In genomic region chr7:142439966-142440365, GRCm38 (mm10) we compare ENCODE assay signal across 13 mouse cellular contexts. TPM values are rescaled to one million over a fixed set of nuclear protein-coding genes. Genes with fewer than 3 reads are reported as not detected.
DNase-seq lines count a peak whose midpoint lies in the region; ATAC-seq lines count a peak whose summit lies in the region.
"Had no signal": no experiment of that assay in that cellular context is flagged by ENCODE, and none has a peak within 500 bp of the region (broad histone marks: within the 10 kb centered on the region; RNA-seq: fewer than 3 reads in every experiment).

No protein-coding gene starts in this region.

- H3K27me3 ChIP-seq in heart, embryonic 11.5 days (ENCODE audit: control insufficient read depth, insufficient read depth, low read length) = no peaks in the 10 kb centered on the region
- H3K27me3 ChIP-seq in lung, embryonic 16.5 days (ENCODE audit: control insufficient read depth, insufficient read depth, low read depth, low read length) = no peaks in the 10 kb centered on the region
- no peaks in the 10 kb centered on the region for H3K27me3 ChIP-seq in stomach, embryonic 16.5 days (ENCODE audit: control insufficient read depth, insufficient read depth, low read length)

- no peak for DNase-seq in heart, adult 8-10 months (ENCODE audit: low spot score)
- DNase-seq in lung, postnatal 4 days = no peak
- peak; percentile 60 for DNase-seq in gastrocnemius, postnatal 14 days
- no peak for DNase-seq in adrenal gland, adult 2 months
- no peak for DNase-seq in yolk sac, embryonic 10.5 days (ENCODE audit: low spot score)

- intact Hi-C loops in gastrocnemius, postnatal 14 days (cut with DNase I; ENCODE audit: low total_unique reads) = loop anchor here (5.0 to 10.0 kb wide), 2 partner anchors 57 to 145 kb away; partner anchors contain the start of gene Tnnt3

- no peak for ATAC-seq in heart, embryonic 11.5 days (replicated peaks; ENCODE audit: insufficient number of reproducible peaks, low FRiP score, low TSS enrichment)
- ATAC-seq in lung, embryonic 16.5 days (ENCODE audit: low read depth) = no peak
- ATAC-seq in stomach, embryonic 16.5 days (ENCODE audit: insufficient read depth, low FRiP score) = no peak

- H3K4me3 ChIP-seq in heart, embryonic 11.5 days (ENCODE audit: low read depth, low read length) = no peak overlapping the region
- no peak overlapping the region for H3K4me3 ChIP-seq in lung, embryonic 16.5 days (ENCODE audit: low read length)
- no peak overlapping the region for H3K4me3 ChIP-seq in stomach, embryonic 16.5 days (replicated peaks; ENCODE audit: low read length)

- 0 out of 2 replicates have a peak overlapping the region, but pooled peaks have one; percentile 58 for H3K9ac ChIP-seq in heart, embryonic 11.5 days (ENCODE audit: low read depth, low read length)
- H3K9ac ChIP-seq in lung, embryonic 16.5 days (ENCODE audit: low read length) = peak overlapping the region; percentile 44; the same call in 1 of the 2 replicates
- H3K9ac ChIP-seq in stomach, embryonic 16.5 days (ENCODE audit: low read length) = peak overlapping the region; percentile 72

- no peaks in the 10 kb centered on the region for H3K36me3 ChIP-seq in heart, embryonic 11.5 days (ENCODE audit: control insufficient read depth, insufficient read depth, low read length)
- no peaks in the 10 kb centered on the region for H3K36me3 ChIP-seq in lung, embryonic 16.5 days (ENCODE audit: control insufficient read depth, insufficient read depth, low read length)
- no peaks in the 10 kb centered on the region for H3K36me3 ChIP-seq in stomach, embryonic 16.5 days (ENCODE audit: control insufficient read depth, insufficient read depth, low read length)

- WGBS in heart, embryonic 11.5 days (ENCODE audit: insufficient replicate concordance) = 79% methylated on average over 14 of the region's 14 CpGs
- 80% methylated on average over 14 of the region's 14 CpGs for WGBS in lung, embryonic 16.5 days
- 79% methylated on average over 14 of the region's 14 CpGs for WGBS in stomach, embryonic 16.5 days

- no peak overlapping the region for H3K4me2 ChIP-seq in heart, embryonic 11.5 days
- H3K4me2 ChIP-seq in lung, embryonic 16.5 days (ENCODE audit: low read depth, low read length) = no peak overlapping the region
- no peak overlapping the region for H3K4me2 ChIP-seq in stomach, embryonic 16.5 days (ENCODE audit: low read depth, low read length)

- no peaks in the 10 kb centered on the region for H3K9me3 ChIP-seq in heart, embryonic 11.5 days (replicated peaks; ENCODE audit: control insufficient read depth, low read length)
- H3K9me3 ChIP-seq in lung, embryonic 16.5 days (ENCODE audit: control insufficient read depth, low read length) = no peaks in the 10 kb centered on the region
- no peaks in the 10 kb centered on the region for H3K9me3 ChIP-seq in stomach, embryonic 16.5 days (replicated peaks; ENCODE audit: control insufficient read depth, low read length)

- peak overlapping the region; percentile 77; the same call in 1 of the 2 replicates for H3K27ac ChIP-seq in heart, embryonic 11.5 days (ENCODE audit: low read depth, low read length)
- H3K27ac ChIP-seq in lung, embryonic 16.5 days (ENCODE audit: low read length) = peak overlapping the region; percentile 58
- H3K27ac ChIP-seq in stomach, embryonic 16.5 days (ENCODE audit: low read length) = peak overlapping the region; percentile 72

- H3K4me1 ChIP-seq in heart, embryonic 11.5 days (ENCODE audit: control insufficient read depth, insufficient read depth, low read length) = peaks cover 18% of the 10 kb centered on the region
- H3K4me1 ChIP-seq in lung, embryonic 16.5 days (replicated peaks; ENCODE audit: control insufficient read depth, insufficient read depth, low read length) = peaks cover 13% of the 10 kb centered on the region; the same call in 1 of the 2 replicates
- peaks cover 42% of the 10 kb centered on the region for H3K4me1 ChIP-seq in stomach, embryonic 16.5 days (ENCODE audit: control insufficient read depth, insufficient read depth, low read length)

RNA-seq across cellular contexts. Expression of gene Tnni2, which starts 1.6 kb away (rescaled TPM):
- 46.1 and 51.6 TPM in 2 replicates for polyA plus RNA-seq in heart, embryonic 11.5 days (2014; fragmentation: Nextera tagmentation; extraction: Ambion mirVana)
- 1 to 10 TPM; 5.1 to 10.0 (median 7.8) TPM for total RNA-seq in heart, adult 8-10 months (2022)
- polyA plus RNA-seq in lung, embryonic 16.5 days (2015; fragmentation: Nextera tagmentation; extraction: Ambion mirVana) = 17.6 and 61.1 TPM in 2 replicates
- over 10,000 TPM; 14,029 to 14,677 TPM for total RNA-seq in gastrocnemius, postnatal 14 days (2021)
- 20.2 and 217 TPM in 2 replicates for polyA plus RNA-seq in stomach, embryonic 16.5 days (2015; fragmentation: Nextera tagmentation; extraction: Ambion mirVana)
- under 1 TPM; 0.62 to 0.63 TPM for total RNA-seq in adrenal gland, adult 2 months (2021)
- 0.15 TPM in 1 of 2 replicates, not detected in the other for polyA plus RNA-seq in adrenal gland, adult 2 months (2012; rRNA removed)
- total RNA-seq: midbrain, postnatal 0 days had no signal

RNA-seq across cellular contexts. Expression of gene Syt8, which starts 5.3 kb away (rescaled TPM):
- polyA plus RNA-seq in heart, embryonic 11.5 days (2014; fragmentation: Nextera tagmentation; extraction: Ambion mirVana) = 0.26 and 0.31 TPM in 2 replicates
- total RNA-seq in heart, adult 8-10 months (2022) = under 1 TPM in 1 of 4 experiments, not detected in 3; 0.25 TPM
- polyA plus RNA-seq in lung, embryonic 16.5 days (2015; fragmentation: Nextera tagmentation; extraction: Ambion mirVana) = 0.48 and 1.2 TPM in 2 replicates
- not detected for total RNA-seq in gastrocnemius, postnatal 14 days (2021)
- polyA plus RNA-seq in stomach, embryonic 16.5 days (2015; fragmentation: Nextera tagmentation; extraction: Ambion mirVana) = 31.1 and 50.1 TPM in 2 replicates
- total RNA-seq in adrenal gland, adult 2 months (2021) = not detected
- 0.16 and 0.20 TPM in 2 replicates for polyA plus RNA-seq in adrenal gland, adult 2 months (2012; rRNA removed)
- total RNA-seq: adrenal gland, postnatal 10 days; gastrocnemius, postnatal 36 days; layer of hippocampus, adult 18-20 months; left cerebral cortex, postnatal 36 days; midbrain, postnatal 0 days had no signal
- polyA plus RNA-seq: midbrain, postnatal 0 days had no signal

RNA-seq across cellular contexts. Expression of gene Lsp1, which starts 20.6 kb away (rescaled TPM):
- 31.4 and 32.1 TPM in 2 replicates for polyA plus RNA-seq in heart, embryonic 11.5 days (2014; fragmentation: Nextera tagmentation; extraction: Ambion mirVana)
- total RNA-seq in heart, adult 8-10 months (2022) = 10 to 100 TPM; 24.0 to 40.3 (median 31.7) TPM
- polyA plus RNA-seq in lung, embryonic 16.5 days (2015; fragmentation: Nextera tagmentation; extraction: Ambion mirVana) = 110 and 118 TPM in 2 replicates
- total RNA-seq in gastrocnemius, postnatal 14 days (2021) = 10 to 100 TPM; 22.2 to 35.0 TPM
- 216 and 235 TPM in 2 replicates for polyA plus RNA-seq in stomach, embryonic 16.5 days (2015; fragmentation: Nextera tagmentation; extraction: Ambion mirVana)
- total RNA-seq in adrenal gland, adult 2 months (2021) = 10 to 100 TPM; 20.9 to 28.7 TPM
- 22.2 and 25.1 TPM in 2 replicates for polyA plus RNA-seq in adrenal gland, adult 2 months (2012; rRNA removed)

RNA-seq across cellular contexts. Expression of gene Ctsd, which starts 52.1 kb away (rescaled TPM):
- polyA plus RNA-seq in heart, embryonic 11.5 days (2014; fragmentation: Nextera tagmentation; extraction: Ambion mirVana) = 378 and 446 TPM in 2 replicates
- total RNA-seq in heart, adult 8-10 months (2022) = 1,000 to 10,000 TPM; 1,038 to 1,126 (median 1,089) TPM
- polyA plus RNA-seq in lung, embryonic 16.5 days (2015; fragmentation: Nextera tagmentation; extraction: Ambion mirVana) = 302 and 328 TPM in 2 replicates
- total RNA-seq in gastrocnemius, postnatal 14 days (2021) = 100 to 1,000 TPM; 268 to 284 TPM
- polyA plus RNA-seq in stomach, embryonic 16.5 days (2015; fragmentation: Nextera tagmentation; extraction: Ambion mirVana) = 451 and 599 TPM in 2 replicates
- 1,000 to 10,000 TPM in 1 of 2 experiments, 100 to 1,000 TPM in 1; 904 to 1,338 TPM for total RNA-seq in adrenal gland, adult 2 months (2021)
- polyA plus RNA-seq in adrenal gland, adult 2 months (2012; rRNA removed) = 889 and 996 TPM in 2 replicates

RNA-seq across cellular contexts. Expression of gene Gm49369, which starts 57.5 kb away (rescaled TPM):
- 1.9 TPM in 1 of 2 replicates, not detected in the other for polyA plus RNA-seq in heart, embryonic 11.5 days (2014; fragmentation: Nextera tagmentation; extraction: Ambion mirVana)
- 10 to 100 TPM in 1 of 4 experiments, 1 to 10 TPM in 2, under 1 TPM in 1; 0.63 to 14.1 (median 6.3) TPM for total RNA-seq in heart, adult 8-10 months (2022)
- polyA plus RNA-seq in lung, embryonic 16.5 days (2015; fragmentation: Nextera tagmentation; extraction: Ambion mirVana) = 2.5 and 3.2 TPM in 2 replicates
- total RNA-seq in gastrocnemius, postnatal 14 days (2021) = 1 to 10 TPM; 1.0 to 4.1 TPM
- 0.96 TPM in 1 of 2 replicates, not detected in the other for polyA plus RNA-seq in stomach, embryonic 16.5 days (2015; fragmentation: Nextera tagmentation; extraction: Ambion mirVana)
- 1 to 10 TPM; 2.9 to 6.9 TPM for total RNA-seq in adrenal gland, adult 2 months (2021)
- not detected in 2 replicates for polyA plus RNA-seq in adrenal gland, adult 2 months (2012; rRNA removed)
- total RNA-seq: midbrain, postnatal 0 days had no signal
- polyA plus RNA-seq: midbrain, postnatal 0 days had no signal

Comparison
In these comparisons a context has a peak if more than half of its experiments do, and no peak if none do; other contexts are left out.
1. RNA of gene Tnni2, which starts 1.6 kb away (polyA plus RNA-seq): 20.2 to 217 TPM in stomach, embryonic 16.5 days, 46.1 to 51.6 TPM in heart, embryonic 11.5 days and 17.6 to 61.1 TPM in lung, embryonic 16.5 days; 0.15 TPM in adrenal gland, adult 2 months; every median in the first group is over 10 times any median in the second.
2. RNA of gene Syt8, which starts 5.3 kb away (polyA plus RNA-seq): 31.1 to 50.1 TPM in stomach, embryonic 16.5 days; 0.48 to 1.2 TPM in lung, embryonic 16.5 days, 0.26 to 0.31 TPM in heart, embryonic 11.5 days and 0.16 to 0.20 TPM in adrenal gland, adult 2 months; every median in the first group is over 10 times any median in the second.
3. Peak in every context shown above with its lines, with median percentiles within 50 percentile points of each other: H3K27ac ChIP-seq and H3K9ac ChIP-seq.